Comparison of ENCODE assay signal across 8 mouse cellular contexts in genomic region chr9:44768029-44768394, GRCm38 (mm10). TPM values are rescaled to one million over a fixed set of nuclear protein-coding genes. Genes with fewer than 3 reads are reported as not detected.
DNase-seq lines count a peak whose midpoint lies in the region; ATAC-seq and TF ChIP-seq lines count a peak whose summit lies in the region.
"Not testable (repeated sequence)": the region's sequence is repeated elsewhere in the genome, so short reads cannot be mapped to it uniquely, and the experiment has no call there.

No protein-coding gene starts in this region.

- H3K27me3 ChIP-seq in forebrain, embryonic 12.5 days; heart, embryonic 16.5 days (ENCODE audit: control insufficient read depth, insufficient read depth, low read length); intestine, postnatal 0 days (replicated peaks; ENCODE audit: control insufficient read depth, insufficient read depth, low read length); limb, embryonic 15.5 days; megakaryocyte, embryonic 14.5 days (replicated peaks); neural tube, embryonic 14.5 days (ENCODE audit: control insufficient read depth, insufficient read depth, low read length): not testable (repeated sequence)

- not testable (repeated sequence) for H3K9me3 ChIP-seq in forebrain, embryonic 12.5 days; heart, embryonic 16.5 days (replicated peaks; ENCODE audit: control insufficient read depth, low read length); intestine, postnatal 0 days (ENCODE audit: control insufficient read depth); limb, embryonic 15.5 days; megakaryocyte, embryonic 14.5 days; neural tube, embryonic 14.5 days (ENCODE audit: control insufficient read depth, low read length)

- peaks cover 14% of the 10 kb centered on the region for H3K4me1 ChIP-seq in bone marrow macrophage, adult 2 months (ENCODE audit: control insufficient read depth, insufficient read depth, low read length)
- H3K4me1 ChIP-seq in forebrain, embryonic 12.5 days, result peaks cover 20% of the 10 kb centered on the region
- peaks cover 18% of the 10 kb centered on the region for H3K4me1 ChIP-seq in heart, embryonic 16.5 days (ENCODE audit: control insufficient read depth, insufficient read depth, low read length)
- not testable (repeated sequence) for H3K4me1 ChIP-seq in intestine, postnatal 0 days (replicated peaks; ENCODE audit: control insufficient read depth, insufficient read depth, low read length)
- peaks cover 17% of the 10 kb centered on the region for H3K4me1 ChIP-seq in limb, embryonic 15.5 days
- H3K4me1 ChIP-seq in megakaryocyte, embryonic 14.5 days, result peaks cover 36% of the 10 kb centered on the region
- H3K4me1 ChIP-seq in neural tube, embryonic 14.5 days (ENCODE audit: control insufficient read depth, insufficient read depth, low read length), result peaks cover 17% of the 10 kb centered on the region; the same call in 1 of the 2 replicates

- H3K27ac ChIP-seq in bone marrow macrophage, adult 2 months (ENCODE audit: insufficient read depth, low read depth, low read length), result peak overlapping the region; percentile 15; the same call in 1 of the 2 replicates
- 0 out of 2 replicates have a peak overlapping the region, but pooled peaks have one; percentile 98 for H3K27ac ChIP-seq in forebrain, embryonic 12.5 days
- H3K27ac ChIP-seq in heart, embryonic 16.5 days (ENCODE audit: low read length), result peak overlapping the region; percentile 99
- H3K27ac ChIP-seq in intestine, postnatal 0 days (ENCODE audit: low read depth, low read length), result peak overlapping the region; percentile 98
- not testable (repeated sequence) for H3K27ac ChIP-seq in limb, embryonic 15.5 days
- peak overlapping the region; percentile 16; the same call in 1 of the 2 replicates for H3K27ac ChIP-seq in neural tube, embryonic 14.5 days (ENCODE audit: low read depth, low read length)

- peak; percentile 20 for DNase-seq in 416B (ENCODE audit: low read depth)

- 45% methylated on average over 8 of the region's 9 CpGs for WGBS in forebrain, embryonic 12.5 days
- WGBS in heart, embryonic 16.5 days, result 45% methylated on average over 7 of the region's 9 CpGs
- 42% methylated on average over 7 of the region's 9 CpGs for WGBS in intestine, postnatal 0 days
- 42% methylated on average over 7 of the region's 9 CpGs for WGBS in limb, embryonic 15.5 days
- WGBS in neural tube, embryonic 14.5 days, result 44% methylated on average over 7 of the region's 9 CpGs

- H3K4me2 ChIP-seq in forebrain, embryonic 12.5 days, result 0 out of 2 replicates have a peak overlapping the region, but pooled peaks have one; percentile 6
- H3K4me2 ChIP-seq in heart, embryonic 16.5 days (ENCODE audit: low read depth, low read length), result peak overlapping the region; percentile 91
- peak overlapping the region; percentile 68 for H3K4me2 ChIP-seq in intestine, postnatal 0 days (replicated peaks; ENCODE audit: low read depth)
- H3K4me2 ChIP-seq in limb, embryonic 15.5 days, result peak overlapping the region; percentile 49
- peak overlapping the region; percentile 31 for H3K4me2 ChIP-seq in neural tube, embryonic 14.5 days (ENCODE audit: low read depth, low read length)

- not testable (repeated sequence) for TF ChIP-seq POLR2A in bone marrow macrophage, adult 2 months (IDR thresholded peaks at IDR 0.05; ENCODE audit: borderline replicate concordance, low read depth, low read length)

- TF ChIP-seq CTCF in bone marrow macrophage, adult 2 months (IDR thresholded peaks at IDR 0.05; ENCODE audit: low read depth, low read length); intestine, postnatal 0 days (IDR thresholded peaks at IDR 0.05; ENCODE audit: low read depth): not testable (repeated sequence)

- H3K36me3 ChIP-seq in forebrain, embryonic 12.5 days (replicated peaks); heart, embryonic 16.5 days (ENCODE audit: control insufficient read depth, insufficient read depth); intestine, postnatal 0 days (ENCODE audit: control insufficient read depth, insufficient read depth); limb, embryonic 15.5 days; megakaryocyte, embryonic 14.5 days (replicated peaks; ENCODE audit: low read length); neural tube, embryonic 14.5 days (ENCODE audit: control insufficient read depth, insufficient read depth, low read length): not testable (repeated sequence)

- ATAC-seq in forebrain, embryonic 12.5 days (ENCODE audit: low FRiP score); heart, embryonic 16.5 days (replicated peaks; ENCODE audit: extremely low read depth, insufficient read depth, low FRiP score); intestine, postnatal 0 days; limb, embryonic 15.5 days (ENCODE audit: insufficient number of reproducible peaks, low FRiP score, low TSS enrichment, low read depth): not testable (repeated sequence)
- ATAC-seq in neural tube, embryonic 14.5 days (ENCODE audit: low read depth), result 0 out of 2 replicates have a peak, but pooled peaks have one; percentile 4

- H3K9ac ChIP-seq in forebrain, embryonic 12.5 days; limb, embryonic 15.5 days; neural tube, embryonic 14.5 days (replicated peaks; ENCODE audit: low read depth, low read length): not testable (repeated sequence)
- peak overlapping the region; percentile 99; the same call in 1 of the 2 replicates for H3K9ac ChIP-seq in heart, embryonic 16.5 days (ENCODE audit: low read length)
- H3K9ac ChIP-seq in intestine, postnatal 0 days (ENCODE audit: low read depth, low read length), result peak overlapping the region; percentile 99; the same call in 1 of the 2 replicates

- peak overlapping the region; percentile 86 for H3K4me3 ChIP-seq in bone marrow macrophage, adult 2 months (ENCODE audit: insufficient read depth, low read length)
- peak overlapping the region; percentile 100; the same call in 1 of the 2 replicates for H3K4me3 ChIP-seq in forebrain, embryonic 12.5 days (replicated peaks)
- peak overlapping the region; percentile 100 for H3K4me3 ChIP-seq in heart, embryonic 16.5 days (ENCODE audit: low read length)
- peak overlapping the region; percentile 94 for H3K4me3 ChIP-seq in intestine, postnatal 0 days (ENCODE audit: low read depth, low read length)
- peak overlapping the region; percentile 95 for H3K4me3 ChIP-seq in limb, embryonic 15.5 days
- H3K4me3 ChIP-seq in megakaryocyte, embryonic 14.5 days (replicated peaks), result peak overlapping the region; percentile 86
- H3K4me3 ChIP-seq in neural tube, embryonic 14.5 days (ENCODE audit: low read depth, low read length), result peak overlapping the region; percentile 96

RNA-seq across cellular contexts. Expression of gene Ift46, which starts 0.3 kb away (rescaled TPM):
- polyA plus RNA-seq in bone marrow macrophage, adult 2 months (2012; ENCODE audit: insufficient read depth, insufficient read length, missing spikeins), result 75.1 and 86.7 TPM in 2 replicates
- 124 and 130 TPM in 2 replicates for polyA plus RNA-seq in forebrain, embryonic 12.5 days (2016; fragmentation: Nextera tagmentation; extraction: Ambion mirVana)
- polyA plus RNA-seq in heart, embryonic 16.5 days (2015; fragmentation: Nextera tagmentation; extraction: Ambion mirVana), result 56.9 and 65.2 TPM in 2 replicates
- 52.8 and 56.9 TPM in 2 replicates for polyA plus RNA-seq in intestine, postnatal 0 days (2015; fragmentation: Nextera tagmentation; extraction: Ambion mirVana)
- 106 and 117 TPM in 2 replicates for polyA plus RNA-seq in limb, embryonic 15.5 days (2015; fragmentation: Nextera tagmentation; extraction: Ambion mirVana)
- polyA plus RNA-seq in megakaryocyte, embryonic 14.5 days (2012; ENCODE audit: insufficient read depth, low replicate concordance), result 3.7 TPM in 1 of 2 replicates, not detected in the other
- 160 and 170 TPM in 2 replicates for polyA plus RNA-seq in neural tube, embryonic 14.5 days (2014; fragmentation: Nextera tagmentation; extraction: Ambion mirVana)

RNA-seq across cellular contexts. Expression of gene Arcn1, which starts 0.4 kb away (rescaled TPM):
- polyA plus RNA-seq in bone marrow macrophage, adult 2 months (2012; ENCODE audit: insufficient read depth, insufficient read length, missing spikeins), result 79.8 and 86.7 TPM in 2 replicates
- 167 and 170 TPM in 2 replicates for polyA plus RNA-seq in forebrain, embryonic 12.5 days (2016; fragmentation: Nextera tagmentation; extraction: Ambion mirVana)
- polyA plus RNA-seq in heart, embryonic 16.5 days (2015; fragmentation: Nextera tagmentation; extraction: Ambion mirVana), result 120 and 132 TPM in 2 replicates
- 113 and 121 TPM in 2 replicates for polyA plus RNA-seq in intestine, postnatal 0 days (2015; fragmentation: Nextera tagmentation; extraction: Ambion mirVana)
- polyA plus RNA-seq in limb, embryonic 15.5 days (2015; fragmentation: Nextera tagmentation; extraction: Ambion mirVana), result 221 and 223 TPM in 2 replicates
- polyA plus RNA-seq in megakaryocyte, embryonic 14.5 days (2012; ENCODE audit: insufficient read depth, low replicate concordance), result 1.8 and 5.9 TPM in 2 replicates
- polyA plus RNA-seq in neural tube, embryonic 14.5 days (2014; fragmentation: Nextera tagmentation; extraction: Ambion mirVana), result 153 and 177 TPM in 2 replicates

RNA-seq across cellular contexts. Expression of gene Tmem25, which starts 31.1 kb away (rescaled TPM):
- polyA plus RNA-seq in bone marrow macrophage, adult 2 months (2012; ENCODE audit: insufficient read depth, insufficient read length, missing spikeins), result 1.4 and 1.9 TPM in 2 replicates
- 3.6 and 4.4 TPM in 2 replicates for polyA plus RNA-seq in forebrain, embryonic 12.5 days (2016; fragmentation: Nextera tagmentation; extraction: Ambion mirVana)
- 2.7 TPM in 2 replicates for polyA plus RNA-seq in heart, embryonic 16.5 days (2015; fragmentation: Nextera tagmentation; extraction: Ambion mirVana)
- 4.2 and 4.9 TPM in 2 replicates for polyA plus RNA-seq in intestine, postnatal 0 days (2015; fragmentation: Nextera tagmentation; extraction: Ambion mirVana)
- 2.3 and 2.6 TPM in 2 replicates for polyA plus RNA-seq in limb, embryonic 15.5 days (2015; fragmentation: Nextera tagmentation; extraction: Ambion mirVana)
- not detected in 2 replicates for polyA plus RNA-seq in megakaryocyte, embryonic 14.5 days (2012; ENCODE audit: insufficient read depth, low replicate concordance)
- polyA plus RNA-seq in neural tube, embryonic 14.5 days (2014; fragmentation: Nextera tagmentation; extraction: Ambion mirVana), result 19.1 and 21.1 TPM in 2 replicates

RNA-seq across cellular contexts. Expression of gene Phldb1, which starts 33.0 kb away (rescaled TPM):
- 4.3 and 4.4 TPM in 2 replicates for polyA plus RNA-seq in bone marrow macrophage, adult 2 months (2012; ENCODE audit: insufficient read depth, insufficient read length, missing spikeins)
- 57.5 and 67.3 TPM in 2 replicates for polyA plus RNA-seq in forebrain, embryonic 12.5 days (2016; fragmentation: Nextera tagmentation; extraction: Ambion mirVana)
- polyA plus RNA-seq in heart, embryonic 16.5 days (2015; fragmentation: Nextera tagmentation; extraction: Ambion mirVana), result 25.9 and 30.4 TPM in 2 replicates
- 6.2 and 6.9 TPM in 2 replicates for polyA plus RNA-seq in intestine, postnatal 0 days (2015; fragmentation: Nextera tagmentation; extraction: Ambion mirVana)
- polyA plus RNA-seq in limb, embryonic 15.5 days (2015; fragmentation: Nextera tagmentation; extraction: Ambion mirVana), result 37.8 and 39.2 TPM in 2 replicates
- 10.5 and 16.0 TPM in 2 replicates for polyA plus RNA-seq in megakaryocyte, embryonic 14.5 days (2012; ENCODE audit: insufficient read depth, low replicate concordance)
- polyA plus RNA-seq in neural tube, embryonic 14.5 days (2014; fragmentation: Nextera tagmentation; extraction: Ambion mirVana), result 38.8 and 45.5 TPM in 2 replicates

RNA-seq across cellular contexts. Expression of gene Ttc36, which starts 34.9 kb away (rescaled TPM):
- polyA plus RNA-seq in bone marrow macrophage, adult 2 months (2012; ENCODE audit: insufficient read depth, insufficient read length, missing spikeins), result not detected in 2 replicates
- 0.31 and 0.82 TPM in 2 replicates for polyA plus RNA-seq in forebrain, embryonic 12.5 days (2016; fragmentation: Nextera tagmentation; extraction: Ambion mirVana)
- 0.39 and 1.1 TPM in 2 replicates for polyA plus RNA-seq in heart, embryonic 16.5 days (2015; fragmentation: Nextera tagmentation; extraction: Ambion mirVana)
- polyA plus RNA-seq in intestine, postnatal 0 days (2015; fragmentation: Nextera tagmentation; extraction: Ambion mirVana), result 3.2 and 4.0 TPM in 2 replicates
- 0.56 and 0.65 TPM in 2 replicates for polyA plus RNA-seq in limb, embryonic 15.5 days (2015; fragmentation: Nextera tagmentation; extraction: Ambion mirVana)
- 0.56 TPM in 1 of 2 replicates, not detected in the other for polyA plus RNA-seq in megakaryocyte, embryonic 14.5 days (2012; ENCODE audit: insufficient read depth, low replicate concordance)
- 1.1 TPM in 1 of 2 replicates, not detected in the other for polyA plus RNA-seq in neural tube, embryonic 14.5 days (2014; fragmentation: Nextera tagmentation; extraction: Ambion mirVana)

Comparison
In these comparisons a context has a peak if more than half of its experiments do, and no peak if none do; other contexts are left out.
1. H3K4me2 ChIP-seq: peak in every context shown above with its lines; median percentile 91 in heart, embryonic 16.5 days; 68 in intestine, postnatal 0 days; 49 in limb, embryonic 15.5 days; 31 in neural tube, embryonic 14.5 days; 6 in forebrain, embryonic 12.5 days.
2. RNA of gene Ift46, which starts 0.3 kb away (polyA plus RNA-seq): 160 to 170 TPM in neural tube, embryonic 14.5 days, 124 to 130 TPM in forebrain, embryonic 12.5 days, 106 to 117 TPM in limb, embryonic 15.5 days, 75.1 to 86.7 TPM in bone marrow macrophage, adult 2 months, 56.9 to 65.2 TPM in heart, embryonic 16.5 days and 52.8 to 56.9 TPM in intestine, postnatal 0 days; 3.7 TPM in megakaryocyte, embryonic 14.5 days; every median in the first group is over 10 times any median in the second.
3. RNA of gene Arcn1, which starts 0.4 kb away (polyA plus RNA-seq): 221 to 223 TPM in limb, embryonic 15.5 days, 167 to 170 TPM in forebrain, embryonic 12.5 days, 153 to 177 TPM in neural tube, embryonic 14.5 days, 120 to 132 TPM in heart, embryonic 16.5 days, 113 to 121 TPM in intestine, postnatal 0 days and 79.8 to 86.7 TPM in bone marrow macrophage, adult 2 months; 1.8 to 5.9 TPM in megakaryocyte, embryonic 14.5 days; every median in the first group is over 10 times any median in the second.
4. Peak in every context shown above with its lines, with median percentiles within 50 percentile points of each other: H3K4me3 ChIP-seq.